Mouse (Mus musculus) CD8-positive naive resting alpha-beta T cell, adult 2 months (primary cell): Measurements from ENCODE around the gene Sdccag8.
"Not testable (repeated sequence)": the region's sequence is repeated elsewhere in the genome, so short reads cannot be mapped to it uniquely, and the experiment has no call there.

Source experiments
- DNase-seq, 2 experiments: peaks; one replicate each; pipeline ENCODE4 v3.0.0; 2022; ENCODE audit warnings: low read depth in 2 of 2, low spot score in 2 of 2

The Sdccag8 gene

DNA sequence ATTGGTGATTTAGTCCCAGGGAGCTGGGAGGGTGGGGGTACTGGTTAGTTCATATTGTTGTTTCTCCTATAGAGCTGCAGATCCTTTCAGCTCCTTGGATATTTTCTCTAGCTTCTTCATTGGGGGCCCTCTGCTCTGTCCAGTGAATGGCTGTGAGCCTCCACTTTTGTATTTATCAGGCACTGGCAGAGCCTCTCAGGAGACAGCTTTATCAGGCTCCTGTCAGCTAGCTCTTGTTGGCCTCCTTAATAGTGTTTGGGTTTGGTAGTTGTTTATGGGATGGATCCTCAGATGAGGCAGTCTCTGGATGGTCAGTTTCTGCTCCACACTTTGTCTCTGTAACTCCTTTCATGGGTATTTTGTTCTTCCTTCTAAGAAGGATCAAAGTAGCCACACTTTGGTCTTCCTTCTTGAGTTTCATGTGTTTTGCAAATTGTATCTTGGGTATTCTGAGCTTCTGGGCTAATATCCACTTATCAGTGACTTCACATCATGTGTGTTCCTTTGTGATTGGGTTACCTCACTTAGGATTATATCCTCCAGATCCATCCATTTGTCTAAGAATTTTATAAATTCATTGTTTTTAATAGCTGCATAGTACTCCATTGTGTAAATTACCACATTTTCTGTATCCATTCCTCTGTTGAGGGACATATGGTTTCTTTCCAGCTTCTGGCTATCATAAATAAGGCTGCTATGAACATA, 127.0 kb downstream of the Sdccag8 start:
- DNase-seq = not testable (repeated sequence)

DNA sequence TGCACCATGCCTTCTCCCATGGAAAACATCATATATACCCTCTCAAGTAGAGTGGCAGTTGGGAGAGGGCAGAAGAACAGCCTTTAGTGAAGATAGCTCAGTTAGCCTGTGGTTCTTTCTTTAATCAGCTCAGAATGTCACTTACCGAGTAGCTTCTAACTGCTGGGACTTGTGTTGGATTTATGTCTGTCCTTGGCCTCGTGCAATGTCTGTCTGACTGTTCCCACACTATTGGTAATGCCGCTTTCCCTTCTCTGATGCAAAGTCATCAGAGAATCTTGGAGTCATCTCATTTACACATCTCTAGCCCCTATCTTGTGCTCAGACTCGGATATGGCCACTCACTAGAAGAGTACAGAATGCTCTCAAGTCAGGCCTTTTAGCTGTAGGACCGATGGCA, 128.7 kb downstream of the Sdccag8 start:
- DNase-seq = no peak

DNA sequence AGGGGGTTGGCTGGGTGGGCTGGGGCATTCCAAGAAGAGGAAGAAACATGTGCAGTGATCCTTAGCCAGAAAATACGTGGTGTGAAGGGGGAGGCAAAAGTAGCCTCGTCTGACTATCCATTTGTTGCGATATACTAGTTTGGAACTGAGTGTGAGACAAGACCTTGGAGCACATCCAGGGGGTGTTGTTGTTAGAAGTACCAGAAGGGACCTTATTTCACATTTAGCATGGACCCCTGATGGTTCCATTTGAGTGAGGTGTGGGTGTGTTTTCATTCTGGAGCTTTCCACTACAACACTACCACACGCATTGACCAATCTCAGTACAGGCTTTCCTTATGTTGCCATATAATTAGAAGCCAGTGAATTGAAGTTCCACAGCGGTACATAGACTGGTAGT, 129.5 kb downstream of the Sdccag8 start:
- no peak for DNase-seq

DNA sequence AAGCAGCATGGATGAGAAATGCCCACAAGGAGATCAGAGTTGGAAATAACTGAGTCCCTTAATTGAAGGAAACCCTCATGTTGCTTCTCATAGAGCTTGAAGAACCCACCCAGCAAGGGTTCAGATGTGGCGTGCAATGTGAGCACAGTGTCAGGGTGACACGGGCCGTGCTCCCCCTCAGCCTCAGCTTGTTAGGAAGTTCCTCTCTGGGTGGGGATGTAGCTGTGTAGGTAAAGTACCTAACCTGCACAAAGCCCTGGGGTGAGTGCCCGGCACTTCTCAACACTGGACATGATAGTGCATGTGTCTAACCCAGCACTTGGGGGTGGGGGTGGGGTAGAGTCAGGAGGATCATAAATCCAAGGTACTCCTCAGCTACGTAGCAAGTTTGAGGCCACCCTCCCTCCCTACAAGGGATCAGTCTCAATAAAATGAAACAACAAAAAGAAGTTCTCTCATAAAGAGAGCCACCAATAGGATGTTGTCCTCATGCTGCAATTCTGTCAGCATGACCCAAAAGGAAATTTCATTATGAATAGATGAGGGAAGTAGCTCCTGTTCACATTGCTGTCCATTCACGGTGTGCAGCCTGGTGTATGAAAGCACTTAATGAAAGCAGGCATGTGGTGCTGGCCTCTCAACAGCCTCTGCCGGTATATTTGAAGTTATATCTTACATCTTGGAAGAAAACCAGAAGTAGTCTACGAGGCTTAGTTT, 130.2 kb downstream of the Sdccag8 start:
- DNase-seq = no peak

DNA sequence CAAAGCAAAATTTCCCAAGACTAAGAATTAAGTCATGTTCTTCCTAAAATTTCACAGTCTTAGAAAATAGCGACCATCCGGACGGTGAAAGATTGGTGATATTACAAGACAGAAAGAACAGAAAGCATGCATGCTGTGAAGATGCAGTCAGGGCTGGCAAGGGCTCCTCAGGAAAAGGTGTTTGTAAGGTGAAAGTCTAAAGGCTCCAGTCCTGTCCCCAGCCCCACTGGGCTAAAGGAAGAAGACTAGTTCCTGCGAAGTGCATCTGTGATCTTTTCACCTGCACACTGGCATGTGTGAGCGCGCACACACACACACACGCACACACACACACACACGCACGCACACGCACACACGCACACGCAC, 130.7 kb downstream of the Sdccag8 start:
- DNase-seq = no peak

DNA sequence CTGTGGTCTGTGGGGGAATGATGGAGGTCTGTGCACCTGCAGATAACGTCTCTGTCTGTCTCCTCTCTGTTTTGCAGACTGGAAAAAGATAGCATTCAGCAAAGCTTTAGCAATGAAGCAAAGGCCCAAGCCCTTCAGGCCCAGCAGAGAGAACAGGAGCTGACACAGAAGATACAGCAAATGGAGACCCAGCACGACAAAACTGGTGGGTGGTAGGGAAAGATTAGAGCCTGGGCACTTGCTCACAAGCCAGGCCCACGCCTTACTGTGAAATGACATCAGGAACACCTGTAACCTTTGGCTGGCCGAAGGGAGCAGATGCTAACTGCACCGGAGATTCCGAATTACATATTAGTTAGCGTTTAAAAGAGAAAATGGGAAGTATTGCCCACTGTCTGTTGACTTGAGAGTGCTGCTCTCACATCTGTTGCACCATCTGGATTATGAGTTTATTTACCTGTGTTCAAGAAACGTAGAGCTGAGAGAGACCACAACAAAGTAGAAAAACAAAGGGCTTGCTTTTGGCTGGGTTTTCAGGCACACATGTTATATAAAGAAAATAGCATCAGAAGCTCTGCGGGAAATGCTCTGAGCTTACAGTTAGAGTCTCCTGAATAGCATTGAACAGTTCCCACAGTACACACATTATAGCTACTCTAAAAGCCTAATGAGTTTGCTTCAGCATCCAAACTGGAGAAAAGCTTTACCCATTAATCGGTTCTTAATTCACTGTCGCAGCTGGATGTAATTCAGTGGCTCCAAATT, 131.8 kb downstream of the Sdccag8 start:
- no peak for DNase-seq

DNA sequence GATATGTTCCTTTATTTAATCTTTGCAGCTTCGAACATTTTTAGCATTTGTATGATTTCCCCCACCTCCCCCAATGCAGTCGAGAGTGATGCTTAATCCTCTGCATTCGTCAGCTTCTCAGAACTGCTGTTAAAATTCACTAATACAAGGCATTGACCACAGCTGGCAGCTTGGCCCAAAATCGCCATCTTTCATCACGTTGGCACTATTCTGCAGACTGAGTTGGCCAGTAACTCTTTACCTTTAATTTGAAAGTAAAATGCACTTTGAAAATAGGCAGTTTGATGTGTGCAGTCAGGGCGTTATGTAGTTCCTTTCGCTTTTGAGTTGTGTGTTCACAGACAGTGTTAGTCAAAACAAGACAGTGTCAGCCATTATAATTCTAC, 132.3 kb downstream of the Sdccag8 start:
- DNase-seq = peak in 1 of 2 experiments; percentile 11

DNA sequence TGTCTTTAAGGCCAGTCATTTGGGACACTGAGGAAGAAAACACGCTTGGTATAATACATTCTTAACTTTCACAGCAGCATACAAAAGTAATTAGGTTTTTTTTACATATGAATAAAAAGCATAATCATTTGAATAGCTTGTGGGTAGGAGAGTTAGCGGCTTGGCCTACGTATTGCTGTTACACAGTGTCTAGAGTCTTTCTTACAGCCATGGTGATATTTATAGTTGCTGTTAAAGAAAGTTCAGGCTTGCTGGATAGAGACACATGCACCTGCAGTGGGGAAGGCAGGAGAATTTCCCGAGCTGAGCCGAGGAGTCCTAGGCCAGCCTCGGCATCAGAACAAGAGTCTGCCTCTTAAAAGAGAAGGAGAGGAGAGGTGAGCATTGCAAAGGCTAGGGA, 134.4 kb downstream of the Sdccag8 start:
- DNase-seq = no peak

DNA sequence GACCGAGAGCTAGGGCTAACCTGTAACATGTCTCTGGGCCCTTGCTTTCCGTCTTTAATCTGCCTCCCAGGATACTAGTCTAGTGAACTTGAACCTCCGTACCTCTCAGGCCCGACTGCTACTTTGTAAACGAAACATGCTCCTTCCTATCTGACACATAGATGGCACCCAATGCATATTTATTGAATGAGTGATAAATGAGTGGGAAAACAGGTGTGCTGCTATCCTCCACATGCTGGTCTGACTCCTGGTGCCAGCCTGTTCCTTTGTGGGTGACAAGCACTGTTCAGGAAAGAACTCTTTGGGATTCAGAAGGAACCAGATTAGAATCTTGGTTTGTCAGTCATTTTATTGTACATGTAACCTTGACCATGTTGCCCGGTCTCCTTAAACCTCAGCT, 134.9 kb downstream of the Sdccag8 start:
- no peak for DNase-seq

DNA sequence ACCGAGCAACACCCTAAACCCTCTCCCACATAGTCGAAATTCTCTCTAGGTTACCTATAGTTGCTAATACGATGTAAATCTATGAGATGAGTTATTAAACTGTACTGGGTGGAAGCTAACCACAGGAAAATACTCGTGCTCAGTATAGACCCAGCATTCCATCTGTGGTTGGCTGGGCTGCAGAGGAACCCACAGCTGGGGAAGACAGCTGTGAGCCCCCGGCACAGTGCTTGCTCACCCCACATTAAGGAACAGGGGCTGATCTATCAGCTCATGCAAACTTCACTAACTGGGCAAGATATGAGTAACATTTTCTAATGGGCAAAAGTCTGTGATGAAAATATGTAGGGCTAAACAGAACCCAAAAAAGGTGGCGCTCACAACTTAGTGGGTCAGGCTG, 135.6 kb downstream of the Sdccag8 start:
- no peak for DNase-seq

DNA sequence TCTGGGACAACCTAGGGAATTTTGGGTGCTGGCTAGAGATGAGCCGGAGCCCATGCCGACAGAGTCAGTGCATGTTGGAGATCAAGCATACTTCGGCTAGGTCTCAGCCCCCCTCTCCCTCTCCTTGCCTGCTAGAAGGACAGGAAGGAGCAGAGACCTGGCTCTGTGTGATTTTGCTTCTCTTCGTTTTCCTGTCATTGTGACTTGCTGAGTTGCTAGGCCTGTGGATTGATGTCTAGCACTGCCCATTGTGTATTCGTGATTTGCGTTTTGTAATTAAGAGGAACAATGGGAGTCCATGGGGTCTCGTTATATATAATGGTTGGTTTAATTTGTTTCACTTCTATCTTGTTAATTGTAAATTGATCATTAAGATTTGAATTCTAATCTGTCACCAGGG, 137.4 kb downstream of the Sdccag8 start:
- DNase-seq = no peak

DNA sequence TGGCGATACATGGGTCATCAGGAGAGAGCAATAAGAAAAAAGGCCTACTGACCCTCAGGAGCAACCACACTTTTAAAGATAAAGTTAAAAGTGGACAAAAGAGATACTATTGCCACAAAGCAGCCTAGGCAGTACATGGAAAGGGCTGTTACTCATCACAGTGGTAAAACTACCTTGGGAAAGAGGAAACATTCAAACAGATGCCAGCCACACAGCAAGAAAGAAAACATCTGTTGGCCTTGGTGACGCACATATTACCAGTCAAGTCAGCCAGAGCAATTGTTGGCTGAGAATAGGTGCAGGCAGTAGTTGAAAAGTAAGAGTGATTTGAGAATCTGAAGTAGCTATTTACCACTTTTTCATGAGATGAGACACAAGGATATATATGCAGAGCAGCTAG, 143.9 kb downstream of the Sdccag8 start:
- DNase-seq = no peak

DNA sequence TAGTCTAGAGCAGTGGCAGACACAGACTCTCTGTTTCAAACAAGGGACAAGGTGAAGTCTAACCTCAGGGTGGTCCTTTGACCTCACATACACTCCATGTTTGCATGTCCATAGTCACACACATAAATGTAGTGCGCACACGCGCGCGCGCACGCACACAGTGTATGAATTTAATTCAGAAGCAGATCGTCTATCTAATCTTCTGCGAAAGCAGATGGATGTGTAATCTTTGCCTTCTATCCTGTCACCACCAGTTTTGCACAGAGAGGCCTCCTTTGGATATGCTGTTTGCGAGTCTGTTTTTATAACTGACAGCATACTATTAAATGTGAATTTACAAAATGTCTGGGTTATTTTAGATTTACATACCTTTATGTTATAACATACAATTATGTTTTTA, 147.3 kb downstream of the Sdccag8 start:
- DNase-seq = no peak

DNA sequence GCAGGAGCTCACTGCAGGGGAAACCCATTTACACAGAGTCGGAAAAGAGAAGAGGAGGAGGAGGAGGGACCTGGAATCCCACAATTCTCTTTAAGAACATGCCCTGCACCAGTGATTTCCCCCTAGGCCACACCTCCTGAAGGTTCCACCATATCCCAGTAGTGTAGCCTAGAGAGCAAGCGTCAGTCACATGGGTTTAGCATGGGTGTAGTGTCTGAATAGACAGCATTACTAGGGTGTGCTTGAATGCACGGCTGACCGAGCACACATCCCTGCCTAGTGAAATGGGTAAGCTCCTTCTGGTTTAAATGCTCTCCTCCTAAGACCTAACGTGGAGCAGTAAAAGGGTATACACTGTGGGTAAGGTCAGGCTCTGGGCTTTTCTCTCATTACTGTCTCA, 148.4 kb downstream of the Sdccag8 start:
- DNase-seq = no peak

DNA sequence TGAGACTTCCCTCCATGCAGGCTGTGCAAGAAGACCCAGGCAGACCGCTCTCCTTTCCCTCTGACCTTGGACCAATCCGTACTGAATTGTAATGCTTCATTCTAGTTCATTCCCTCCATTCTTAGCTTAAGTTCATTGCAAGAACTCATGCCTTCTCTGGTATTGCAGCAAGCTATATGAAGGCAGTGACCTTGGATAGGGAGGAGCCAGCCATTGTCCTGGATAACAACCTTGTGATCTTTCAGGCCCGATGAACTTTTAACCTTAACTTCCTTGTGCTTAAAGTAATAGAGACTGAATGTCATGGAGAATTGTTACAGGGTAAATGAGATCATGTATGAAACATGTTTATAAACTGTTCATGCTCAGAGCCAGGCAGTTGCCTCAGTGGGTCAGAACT, 152.8 kb downstream of the Sdccag8 start:
- DNase-seq = no peak

DNA sequence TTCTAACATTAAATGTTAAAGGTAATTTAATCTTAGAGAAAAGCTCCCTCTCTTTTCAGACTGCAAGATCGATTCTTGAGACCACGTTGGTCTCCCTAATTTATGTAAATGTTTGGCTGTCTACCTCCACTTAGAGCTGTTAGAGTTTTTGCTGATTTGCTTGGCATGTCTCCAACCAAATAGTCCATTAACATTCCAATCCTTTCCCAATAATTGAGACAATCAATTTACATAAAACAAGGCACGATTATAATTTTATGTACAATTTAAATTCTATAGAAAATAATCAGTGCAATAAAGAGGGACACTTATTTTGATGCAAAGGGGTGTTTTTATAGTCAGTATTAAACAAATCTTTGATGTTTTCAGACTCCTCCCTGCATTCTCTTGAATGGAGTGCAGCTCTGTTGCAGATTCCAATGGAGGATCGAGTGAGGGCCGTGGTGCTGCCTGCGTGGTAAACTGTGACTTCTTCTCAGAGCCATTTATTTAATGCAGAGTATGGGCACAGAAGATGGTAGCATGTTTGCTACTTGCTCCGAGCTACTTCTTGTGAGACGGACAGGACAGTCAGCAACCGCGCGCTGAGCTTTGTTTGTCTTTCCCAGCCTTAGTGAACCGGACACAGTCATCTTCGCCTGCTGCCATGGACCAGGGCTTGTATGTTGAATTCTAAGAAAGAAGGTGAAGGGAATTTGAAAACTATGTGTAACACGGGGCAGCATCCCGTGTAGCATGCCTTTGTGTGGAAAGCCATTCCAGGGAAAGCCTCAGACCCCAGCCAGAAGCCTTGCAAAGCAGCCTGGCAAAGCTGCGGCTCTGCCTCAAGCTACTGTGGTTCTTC, 156.4 kb downstream of the Sdccag8 start:
- DNase-seq = no peak

DNA sequence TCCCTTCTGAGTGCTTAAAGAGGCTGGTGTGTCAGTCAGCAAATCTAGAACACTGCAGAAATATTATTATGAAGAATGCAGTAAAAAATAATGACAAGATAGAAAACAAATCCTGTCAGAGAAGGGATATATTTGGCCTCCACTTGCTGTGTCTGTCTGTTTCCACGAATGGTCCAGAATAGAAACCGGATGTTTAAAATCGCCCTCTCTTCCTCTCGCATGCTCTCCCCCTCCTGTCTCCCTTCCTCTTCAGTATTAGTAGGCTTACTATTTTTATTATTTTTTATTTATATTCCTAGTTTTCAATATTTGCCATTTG, 157.0 kb downstream of the Sdccag8 start:
- no peak for DNase-seq

DNA sequence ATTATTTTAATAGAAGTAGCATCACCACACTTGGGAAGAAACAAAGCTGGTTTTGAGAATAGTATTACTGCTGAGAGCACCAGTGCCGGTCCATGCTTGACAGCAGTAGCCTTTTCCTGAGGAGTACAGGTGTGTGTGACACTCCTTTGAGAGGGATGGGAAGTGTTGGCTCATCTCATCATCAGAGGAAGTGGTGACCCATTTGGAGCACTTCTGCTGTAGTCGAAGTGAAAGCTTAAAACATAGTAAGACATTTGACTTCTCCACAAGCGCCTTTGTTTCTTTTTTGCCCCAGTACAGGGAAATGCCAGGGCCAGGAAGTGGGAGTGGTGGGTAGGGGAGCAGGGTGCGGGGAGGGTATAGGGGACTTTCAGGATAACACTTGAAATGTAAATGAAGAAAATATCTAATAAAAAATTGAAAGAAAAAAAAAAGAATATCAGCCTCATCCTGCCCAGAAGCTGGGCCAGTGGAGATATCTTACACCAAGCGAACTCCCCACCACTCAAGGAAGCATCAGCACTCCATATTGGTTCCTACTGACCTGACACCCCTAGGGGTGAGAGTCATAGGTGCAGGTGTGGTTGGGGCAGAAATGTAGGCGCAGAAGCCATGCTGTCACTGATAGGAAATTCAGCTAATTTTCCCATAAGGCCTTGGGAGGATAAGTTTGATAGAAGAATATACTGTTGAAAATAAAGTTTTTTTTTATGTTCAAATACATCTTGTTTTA, 159.1 kb downstream of the Sdccag8 start:
- no peak for DNase-seq

DNA sequence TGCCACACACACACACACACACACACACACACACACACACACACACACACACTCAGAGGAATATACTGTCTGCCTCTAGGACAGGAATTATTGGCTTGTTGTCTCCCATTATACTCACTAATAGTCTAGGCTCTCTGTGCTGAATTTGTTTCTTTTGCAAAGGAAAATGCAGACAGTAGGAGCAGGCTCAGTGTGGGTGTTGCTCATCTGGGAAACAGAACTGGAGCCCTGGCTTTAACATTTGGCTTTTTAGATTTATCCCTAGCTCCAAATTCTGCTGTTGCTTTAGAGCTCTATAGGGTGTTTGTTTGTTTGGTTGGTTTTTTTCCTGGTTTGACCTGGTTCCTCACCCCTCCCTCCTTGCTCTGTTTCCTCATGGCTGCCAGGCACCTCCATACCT, 164.8 kb downstream of the Sdccag8 start:
- DNase-seq = no peak

DNA sequence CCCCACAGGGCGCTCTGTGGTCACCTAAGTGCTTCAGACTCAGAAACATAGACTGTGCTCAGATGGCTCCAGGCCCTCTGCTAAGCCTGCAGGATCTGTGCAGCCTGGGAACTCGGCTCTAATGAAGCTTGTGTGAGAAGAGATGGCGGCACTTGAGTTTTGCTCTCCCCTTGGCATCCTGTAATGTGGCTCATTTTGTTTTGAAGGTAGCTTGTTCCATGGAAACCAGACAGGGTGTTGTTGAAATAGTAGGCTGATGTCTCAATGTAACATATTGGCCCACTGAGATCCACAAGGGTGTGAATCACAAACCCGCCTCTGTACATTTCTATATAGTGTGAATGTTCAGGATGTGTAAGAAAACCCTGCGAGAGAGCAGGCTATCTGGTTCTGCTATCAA, 165.7 kb downstream of the Sdccag8 start:
- no peak for DNase-seq

DNA sequence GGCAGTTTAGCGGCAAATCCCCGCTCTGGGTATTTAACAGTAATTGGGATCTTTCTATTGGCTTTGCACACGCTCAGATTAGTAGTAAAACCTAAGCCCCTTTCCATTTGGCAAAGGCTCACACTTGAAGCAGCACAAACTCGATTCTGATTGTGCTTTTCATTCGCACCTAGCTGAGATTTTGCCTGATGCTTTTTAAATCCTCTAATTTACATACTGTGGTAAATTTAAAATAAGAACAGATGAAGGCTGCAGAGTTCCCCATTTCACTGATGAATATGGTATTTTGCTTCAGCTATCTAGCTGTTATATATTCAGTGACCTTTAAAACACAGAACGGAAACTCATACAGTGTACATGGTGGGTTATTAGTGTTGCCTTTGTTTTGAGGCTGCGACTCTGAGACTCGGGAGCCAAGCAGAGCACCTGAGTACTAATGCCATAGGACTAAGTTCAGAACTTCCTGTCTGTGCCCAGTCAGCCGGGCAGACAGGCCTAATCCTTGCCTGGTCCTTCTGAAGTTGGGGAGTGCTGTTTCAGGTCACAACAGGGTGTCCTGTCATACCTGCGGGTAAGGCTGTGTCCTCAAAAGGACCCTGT, 166.4 kb downstream of the Sdccag8 start:
- DNase-seq = no peak
